Mouse (Mus musculus): ENCODE results near the gene Cilp2. TPM values are rescaled to one million over a fixed set of nuclear protein-coding genes. Genes with fewer than 3 reads are reported as not detected.

Cilp2 gene
- total RNA-seq, 2 experiments from 2014 or later = 4.5 to 4.7 TPM

GRCm38 (mm10) chr8:69877396-69877795 is 10.1 kb downstream of the Cilp2 start:
- DNase-seq = no peak
- intact Hi-C loops (cut with DNase I) = no loop called here

GRCm38 (mm10) chr8:69876967-69877366 is 10.5 kb downstream of the Cilp2 start:
- intact Hi-C loops (cut with DNase I) = no loop called here
- no peak for DNase-seq

- intact Hi-C loops (cut with DNase I) = no loop called here
- DNase-seq = no peak
Measured at GRCm38 (mm10) chr8:69876097-69876496, 11.4 kb downstream of the Cilp2 start.

GRCm38 (mm10) chr8:69874654-69875053 is 12.8 kb downstream of the Cilp2 start:
- intact Hi-C loops (cut with DNase I) = no loop called here
- DNase-seq = no peak

GRCm38 (mm10) chr8:69874155-69874554 is 13.3 kb downstream of the Cilp2 start:
- intact Hi-C loops (cut with DNase I) = no loop called here
- peak; percentile 58 for DNase-seq

GRCm38 (mm10) chr8:69870907-69871306 is 16.6 kb downstream of the Cilp2 start:
- no peak for DNase-seq
- intact Hi-C loops (cut with DNase I) = no loop called here

GRCm38 (mm10) chr8:69870003-69870765 is 17.3 kb downstream of the Cilp2 start:
- intact Hi-C loops (cut with DNase I) = no loop called here

GRCm38 (mm10) chr8:69867696-69868326 is 19.7 kb downstream of the Cilp2 start:
- no peak for DNase-seq
- intact Hi-C loops (cut with DNase I) = no loop called here

More at GRCm38 (mm10) chr8:69870003-69870765, 17.3 kb downstream of the Cilp2 start:
- DNase-seq = no peak

- intact Hi-C loops (cut with DNase I) = no loop called here
- no peak for DNase-seq
Measured at GRCm38 (mm10) chr8:69864180-69864579, 23.3 kb downstream of the Cilp2 start.

GRCm38 (mm10) chr8:69863387-69864020 is 24.0 kb downstream of the Cilp2 start:
- intact Hi-C loops (cut with DNase I) = no loop called here
- DNase-seq = no peak

- no peak for DNase-seq
- intact Hi-C loops (cut with DNase I) = no loop called here
Measured at GRCm38 (mm10) chr8:69861251-69861650, 26.2 kb downstream of the Cilp2 start.

GRCm38 (mm10) chr8:69860807-69861206 is 26.7 kb downstream of the Cilp2 start:
- intact Hi-C loops (cut with DNase I) = no loop called here
- no peak for DNase-seq

GRCm38 (mm10) chr8:69853869-69854268 is 33.6 kb downstream of the Cilp2 start:
- DNase-seq = no peak
- intact Hi-C loops (cut with DNase I) = no loop called here

GRCm38 (mm10) chr8:69850926-69851506 is 36.5 kb downstream of the Cilp2 start:
- intact Hi-C loops (cut with DNase I) = no loop called here
- no peak for DNase-seq

- intact Hi-C loops (cut with DNase I) = no loop called here
- no peak for DNase-seq
Measured at GRCm38 (mm10) chr8:69849899-69850298, 37.6 kb downstream of the Cilp2 start.

- intact Hi-C loops (cut with DNase I) = no loop called here
- DNase-seq = no peak
Measured at GRCm38 (mm10) chr8:69848951-69849350, 38.5 kb downstream of the Cilp2 start.

- intact Hi-C loops (cut with DNase I) = no loop called here
- DNase-seq = no peak
Measured at GRCm38 (mm10) chr8:69847167-69848065, 40.1 kb downstream of the Cilp2 start.

GRCm38 (mm10) chr8:69837057-69837682 is 50.3 kb downstream of the Cilp2 start:
- intact Hi-C loops (cut with DNase I) = no loop called here
- no peak for DNase-seq

GRCm38 (mm10) chr8:69832298-69832853 is 55.1 kb downstream of the Cilp2 start, which contains the start of gene Pbx4:
Gene Pbx4 (plus strand): TSS chr8:69832491.
- peak; percentile 97 for DNase-seq
- intact Hi-C loops (cut with DNase I) = no loop called here
